Mouse (Mus musculus) kidney, adult 2 months (tissue): Measurements from ENCODE around the gene Cd47.

Experiments used
- CTCF ChIP-seq: fragments of 200-500 bp; conservative IDR thresholded peaks from 2 replicates; pipeline ENCODE4 v1.5.1; 2011; ENCODE audit warnings: low read depth, mild to moderate bottlenecking, control low read depth, low read length, moderate library complexity, mixed read lengths; ENCODE audit not compliant: insufficient read depth, insufficient read length
- POLR2A ChIP-seq: fragments of 200-500 bp; IDR thresholded peaks from one replicate; pipeline ENCODE4 v1.6.1; 2011; ENCODE audit warnings: low read depth, low read length, control low read depth

DNA sequence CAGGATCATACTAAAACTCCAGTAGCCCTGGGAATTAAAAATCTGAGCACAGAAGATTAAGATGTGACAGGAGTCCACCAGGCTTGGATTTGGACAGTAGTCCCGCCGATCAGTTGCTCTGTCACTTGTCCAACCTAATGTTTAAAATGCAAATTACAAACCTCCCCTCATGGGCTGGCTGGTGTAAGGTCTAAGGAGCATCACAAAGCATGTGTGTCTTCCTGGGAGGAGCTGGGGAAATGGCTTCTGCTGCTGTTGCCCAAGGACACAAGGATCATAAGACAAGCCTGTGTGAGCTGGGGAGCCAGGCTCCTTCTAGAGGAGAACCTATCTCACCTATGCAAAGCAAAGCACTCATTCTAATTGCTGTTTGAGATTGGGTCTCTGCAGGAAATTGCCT, 155.0 kb downstream of the Cd47 start:
- no peak for TF ChIP-seq POLR2A
- TF ChIP-seq CTCF: no peak
